20 mouse cellular contexts compared by ENCODE assay signal in the genomic region with DNA sequence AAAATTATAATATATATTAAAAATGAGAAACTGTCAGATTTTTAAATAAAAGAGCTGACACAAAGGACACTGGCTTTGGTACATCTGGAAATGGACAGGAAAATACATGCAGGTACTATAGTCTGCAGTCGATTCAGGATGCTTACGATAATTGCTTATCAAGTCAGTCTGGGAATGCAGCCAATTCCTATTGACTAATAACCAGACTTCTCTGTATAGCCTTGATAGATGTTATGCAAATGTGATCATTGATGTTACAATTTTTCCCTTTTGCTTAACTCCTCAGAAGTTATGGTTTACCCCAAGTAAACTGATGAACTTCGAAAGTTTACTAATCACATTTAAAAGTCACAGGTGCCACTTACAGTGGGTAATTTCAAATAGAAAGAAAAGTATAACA. TPM values are rescaled to one million over a fixed set of nuclear protein-coding genes. Genes with fewer than 3 reads are reported as not detected.
"Had no signal": no experiment of that assay in that cellular context is flagged by ENCODE, and none has a peak within 500 bp of the region (broad histone marks: within the 10 kb centered on the region; RNA-seq: fewer than 3 reads in every experiment).

No protein-coding gene starts in this region.

- H3K4me3 ChIP-seq: limb, embryonic 13.5 days; liver, embryonic 13.5 days; lung, embryonic 15.5 days; midbrain, embryonic 15.5 days; neural tube, embryonic 12.5 days had no signal

- H3K4me1 ChIP-seq: limb, embryonic 13.5 days; liver, embryonic 13.5 days; lung, embryonic 15.5 days; midbrain, embryonic 15.5 days; neural tube, embryonic 12.5 days had no signal

- ATAC-seq: liver, postnatal 0 days; midbrain, embryonic 15.5 days had no signal

- H3K27me3 ChIP-seq: limb, embryonic 13.5 days; liver, embryonic 13.5 days; lung, embryonic 15.5 days; midbrain, embryonic 15.5 days; neural tube, embryonic 12.5 days had no signal

- H3K9me3 ChIP-seq: limb, embryonic 13.5 days; liver, embryonic 13.5 days; lung, embryonic 15.5 days; midbrain, embryonic 15.5 days; neural tube, embryonic 12.5 days had no signal

- DNase-seq: kidney, postnatal 36 days; layer of hippocampus, adult 9-11 months; liver, embryonic 13.5 days; liver, postnatal 0 days; lung, postnatal 14 days; right cerebral cortex, postnatal 4 days; spleen, adult 18-20 months; thymus, adult 18-20 months; thymus, postnatal 14 days had no signal

- H3K4me2 ChIP-seq: limb, embryonic 13.5 days; liver, embryonic 13.5 days; lung, embryonic 15.5 days; midbrain, embryonic 15.5 days; neural tube, embryonic 12.5 days had no signal

- H3K27ac ChIP-seq: kidney, postnatal 0 days; limb, embryonic 13.5 days; liver, embryonic 13.5 days; lung, embryonic 15.5 days; macrophage; midbrain, embryonic 15.5 days; neural tube, embryonic 12.5 days had no signal

- H3K36me3 ChIP-seq: limb, embryonic 13.5 days; liver, embryonic 13.5 days; lung, embryonic 15.5 days; midbrain, embryonic 15.5 days; neural tube, embryonic 12.5 days had no signal

- H3K9ac ChIP-seq: limb, embryonic 13.5 days; liver, embryonic 13.5 days; liver, postnatal 0 days; lung, embryonic 15.5 days; midbrain, embryonic 15.5 days; neural tube, embryonic 12.5 days had no signal

RNA-seq across cellular contexts. Expression of a gene that starts 44.8 kb away (rescaled TPM):
- total RNA-seq: layer of hippocampus, adult 18-20 months; left cerebral cortex, postnatal 36 days; monocyte, adult 5-6 weeks; neutrophil, adult 5-6 weeks had no signal
- polyA plus RNA-seq: kidney, postnatal 0 days; limb, embryonic 13.5 days; liver, embryonic 13.5 days; liver, postnatal 0 days; lung, embryonic 15.5 days; macrophage; midbrain, embryonic 15.5 days; neural tube, embryonic 12.5 days; stomach, embryonic 14.5 days had no signal
